29 mouse cellular contexts compared by ENCODE assay signal in genomic region chr8:109871056-109871455, GRCm38 (mm10). TPM values are rescaled to one million over a fixed set of nuclear protein-coding genes. Genes with fewer than 3 reads are reported as not detected.
A peak's percentile ranks its signal among the peaks of the same experiment; 100 is the strongest.
DNase-seq lines count a peak whose midpoint lies in the region; ATAC-seq and TF ChIP-seq lines count a peak whose summit lies in the region.
"Had no signal": no experiment of that assay in that cellular context is flagged by ENCODE, and none has a peak within 500 bp of the region (broad histone marks: within the 10 kb centered on the region; RNA-seq: fewer than 3 reads in every experiment).

No protein-coding gene starts in this region.

- H3K27ac ChIP-seq in liver, embryonic 13.5 days: peak overlapping the region; percentile 69
- no peak overlapping the region for H3K27ac ChIP-seq in liver, embryonic 11.5 days (ENCODE audit: low read depth, low read length)
- H3K27ac ChIP-seq in liver, embryonic 14.5 days: peak overlapping the region; percentile 34
- H3K27ac ChIP-seq in liver, postnatal 0 days (ENCODE audit: low read depth): no peak overlapping the region
- H3K27ac ChIP-seq: embryonic facial prominence, embryonic 12.5 days; embryonic facial prominence, embryonic 15.5 days; forebrain, embryonic 10.5 days; forebrain, embryonic 13.5 days; heart, embryonic 15.5 days; hindbrain, embryonic 10.5 days; hindbrain, embryonic 13.5 days had no signal

- peak overlapping the region; percentile 53 for H3K4me2 ChIP-seq in liver, embryonic 13.5 days
- H3K4me2 ChIP-seq in liver, embryonic 11.5 days: no peak overlapping the region
- peak overlapping the region; percentile 90 for H3K4me2 ChIP-seq in liver, embryonic 14.5 days (ENCODE audit: low read depth)
- peak overlapping the region; percentile 90; the same call in 1 of the 2 replicates for H3K4me2 ChIP-seq in liver, postnatal 0 days (ENCODE audit: low read depth, low read length)
- H3K4me2 ChIP-seq: embryonic facial prominence, embryonic 12.5 days; embryonic facial prominence, embryonic 15.5 days; forebrain, embryonic 13.5 days; heart, embryonic 12.5 days; heart, embryonic 15.5 days; hindbrain, embryonic 13.5 days had no signal

- peak overlapping the region; percentile 38 for H3K4me3 ChIP-seq in liver, embryonic 13.5 days (replicated peaks)
- H3K4me3 ChIP-seq in liver, embryonic 11.5 days (ENCODE audit: low read depth, low read length): no peak overlapping the region
- peak overlapping the region in 1 of 2 experiments; percentile 3; a peak in 2 of 4 replicates for H3K4me3 ChIP-seq in liver, embryonic 14.5 days (ENCODE audit: insufficient read depth in 1 of 2, low read depth in 2 of 2, low read length in 2 of 2)
- H3K4me3 ChIP-seq in liver, postnatal 0 days (ENCODE audit: low read depth, low read length): peak overlapping the region; percentile 99; the same call in 1 of the 2 replicates
- H3K4me3 ChIP-seq: embryonic facial prominence, embryonic 12.5 days; embryonic facial prominence, embryonic 15.5 days; forebrain, embryonic 10.5 days; forebrain, embryonic 13.5 days; heart, embryonic 12.5 days; heart, embryonic 15.5 days; hindbrain, embryonic 10.5 days; hindbrain, embryonic 13.5 days had no signal

- DNase-seq in heart, adult 11 months: peak; percentile 37
- DNase-seq in heart, adult 9 months (ENCODE audit: low spot score in 2 of 2): no peak
- no peak for DNase-seq in liver, embryonic 13.5 days
- DNase-seq in liver, embryonic 11.5 days (ENCODE audit: low spot score): no peak
- no peak for DNase-seq in liver, embryonic 14.5 days (ENCODE audit: low read depth in 3 of 3, low spot score in 3 of 3)
- DNase-seq in liver, postnatal 0 days: no peak
- no peak for DNase-seq in thymus, postnatal 10 days (ENCODE audit: low spot score in 2 of 2)
- DNase-seq in adrenal gland, adult 8-10 months: no peak
- DNase-seq: adrenal gland, postnatal 14 days; cerebellum, adult 11 months; cerebellum, adult 2 months; cerebellum, adult 9-11 months; cerebellum, postnatal 25 days; forebrain, postnatal 0 days; gastrocnemius, postnatal 36 days; heart, postnatal 10 days; heart, postnatal 36 days had no signal

- no peak for TF ChIP-seq EP300 in liver, embryonic 14.5 days (IDR thresholded peaks at IDR 0.05; ENCODE audit: low read depth)
- no peak for TF ChIP-seq EP300 in liver, postnatal 0 days (IDR thresholded peaks at IDR 0.05; ENCODE audit: low read depth)

- H3K27me3 ChIP-seq in liver, embryonic 13.5 days: no peaks in the 10 kb centered on the region
- no peaks in the 10 kb centered on the region for H3K27me3 ChIP-seq in liver, embryonic 11.5 days (replicated peaks; ENCODE audit: control insufficient read depth, insufficient read depth, low read length)
- H3K27me3 ChIP-seq in liver, embryonic 14.5 days (ENCODE audit: control insufficient read depth, insufficient read depth, low read length): no peaks in the 10 kb centered on the region
- no peaks in the 10 kb centered on the region for H3K27me3 ChIP-seq in liver, postnatal 0 days (ENCODE audit: insufficient read depth, low read length)
- H3K27me3 ChIP-seq: embryonic facial prominence, embryonic 12.5 days; embryonic facial prominence, embryonic 15.5 days; forebrain, embryonic 13.5 days; heart, embryonic 12.5 days; heart, embryonic 15.5 days; hindbrain, embryonic 13.5 days; Patski had no signal

- no peak for ATAC-seq in liver, embryonic 13.5 days (ENCODE audit: low read depth)
- no peak for ATAC-seq in liver, embryonic 11.5 days (replicated peaks; ENCODE audit: low FRiP score)
- ATAC-seq in liver, embryonic 14.5 days (ENCODE audit: insufficient read depth): no peak
- ATAC-seq in liver, postnatal 0 days: no peak
- ATAC-seq: CD4-positive, CD25-positive, alpha-beta regulatory T cell, adult 4 months; forebrain, embryonic 13.5 days; forebrain, postnatal 0 days; hindbrain, embryonic 16.5 days; intestine, embryonic 16.5 days; Patski had no signal

- H3K36me3 ChIP-seq in liver, embryonic 13.5 days: peaks cover 23% of the 10 kb centered on the region
- no peaks in the 10 kb centered on the region for H3K36me3 ChIP-seq in liver, embryonic 11.5 days (ENCODE audit: control insufficient read depth, insufficient read depth, low read length)
- H3K36me3 ChIP-seq in liver, embryonic 14.5 days (replicated peaks; ENCODE audit: control insufficient read depth, insufficient read depth, low read depth): 0 out of 2 replicates have a peak, but pooled peaks cover 3% of the 10 kb centered on the region
- H3K36me3 ChIP-seq in liver, postnatal 0 days (replicated peaks; ENCODE audit: insufficient read depth, low read length): peaks cover 3% of the 10 kb centered on the region; the same call in 1 of the 2 replicates
- H3K36me3 ChIP-seq: embryonic facial prominence, embryonic 15.5 days; heart, embryonic 12.5 days; heart, embryonic 15.5 days had no signal

- peak overlapping the region; percentile 53; the same call in 1 of the 2 replicates for H3K9ac ChIP-seq in liver, embryonic 13.5 days
- H3K9ac ChIP-seq in liver, embryonic 11.5 days (ENCODE audit: low read depth, low read length): no peak overlapping the region
- peak overlapping the region; percentile 41; the same call in 1 of the 2 replicates for H3K9ac ChIP-seq in liver, embryonic 14.5 days (replicated peaks)
- no peak overlapping the region for H3K9ac ChIP-seq in liver, postnatal 0 days (replicated peaks)
- H3K9ac ChIP-seq: embryonic facial prominence, embryonic 12.5 days; embryonic facial prominence, embryonic 15.5 days; forebrain, embryonic 13.5 days; forebrain, postnatal 0 days; heart, embryonic 12.5 days; heart, embryonic 15.5 days; hindbrain, embryonic 13.5 days had no signal

- H3K9me3 ChIP-seq in liver, embryonic 13.5 days (replicated peaks): no peaks in the 10 kb centered on the region
- no peaks in the 10 kb centered on the region for H3K9me3 ChIP-seq in liver, embryonic 11.5 days (ENCODE audit: control insufficient read depth, low read length)
- H3K9me3 ChIP-seq in liver, embryonic 14.5 days (ENCODE audit: control insufficient read depth, low read length): no peaks in the 10 kb centered on the region
- H3K9me3 ChIP-seq in liver, postnatal 0 days (ENCODE audit: low read length): no peaks in the 10 kb centered on the region
- H3K9me3 ChIP-seq: embryonic facial prominence, embryonic 12.5 days; embryonic facial prominence, embryonic 15.5 days; forebrain, embryonic 10.5 days; forebrain, embryonic 13.5 days; heart, embryonic 12.5 days; heart, embryonic 15.5 days; hindbrain, embryonic 10.5 days; hindbrain, embryonic 13.5 days had no signal

- WGBS in liver, embryonic 13.5 days (ENCODE audit: insufficient replicate concordance): 44% methylated on average over 1 of the region's 1 CpGs
- 55% methylated on average over 1 of the region's 1 CpGs for WGBS in liver, embryonic 11.5 days
- WGBS in liver, embryonic 14.5 days (ENCODE audit: insufficient replicate concordance): 25% methylated on average over 1 of the region's 1 CpGs
- WGBS in liver, postnatal 0 days (ENCODE audit: insufficient replicate concordance): 29% methylated on average over 1 of the region's 1 CpGs

- no peak for TF ChIP-seq CTCF in liver, embryonic 14.5 days (IDR thresholded peaks at IDR 0.05; ENCODE audit: low read depth)
- TF ChIP-seq CTCF in liver, postnatal 0 days (IDR thresholded peaks at IDR 0.05; ENCODE audit: low read depth): no peak

- peaks cover 67% of the 10 kb centered on the region for H3K4me1 ChIP-seq in liver, embryonic 13.5 days (replicated peaks)
- peaks cover 16% of the 10 kb centered on the region; the same call in 1 of the 2 replicates for H3K4me1 ChIP-seq in liver, embryonic 11.5 days (replicated peaks; ENCODE audit: control insufficient read depth, insufficient read depth, low read length)
- peaks cover 28% of the 10 kb centered on the region in 2 experiments for H3K4me1 ChIP-seq in liver, embryonic 14.5 days (replicated peaks; ENCODE audit: control insufficient read depth in 2 of 2, insufficient read depth in 2 of 2, low read length in 1 of 2)
- peaks cover 8% of the 10 kb centered on the region; the same call in 1 of the 2 replicates for H3K4me1 ChIP-seq in liver, postnatal 0 days (ENCODE audit: insufficient read depth)

RNA-seq across cellular contexts. Expression of gene Phlpp2, which starts 2.7 kb away (rescaled TPM):
- polyA plus RNA-seq in liver, embryonic 13.5 days (2015; fragmentation: Nextera tagmentation; extraction: Ambion mirVana): 2.7 and 3.2 TPM in 2 replicates
- 3.5 and 3.7 TPM in 2 replicates for polyA plus RNA-seq in liver, embryonic 11.5 days (2014; fragmentation: Nextera tagmentation; extraction: Ambion mirVana)
- 6.5 TPM in 2 replicates for polyA plus RNA-seq in liver, embryonic 14.5 days (2012; rRNA removed)
- polyA plus RNA-seq in liver, embryonic 14.5 days (2014; fragmentation: Nextera tagmentation; extraction: Ambion mirVana): 3.1 and 3.9 TPM in 2 replicates
- polyA plus RNA-seq in liver, postnatal 0 days (2015; fragmentation: Nextera tagmentation; extraction: Ambion mirVana): 1.5 TPM in 2 replicates
- 10 to 100 TPM in 3 of 4 experiments, 1 to 10 TPM in 1; 10.0 to 13.2 (median 11.6) TPM for total RNA-seq in adrenal gland, adult 8-10 months (2022)

Comparison
In these comparisons a context has a peak if more than half of its experiments do, and no peak if none do; other contexts are left out.
1. H3K27ac ChIP-seq: peak in liver, embryonic 13.5 days (single experiment) and liver, embryonic 14.5 days (single experiment); none in liver, embryonic 11.5 days (single experiment) and liver, postnatal 0 days (single experiment).
2. H3K9ac ChIP-seq: peak in liver, embryonic 13.5 days (single experiment) and liver, embryonic 14.5 days (single experiment); none in liver, embryonic 11.5 days (single experiment) and liver, postnatal 0 days (single experiment).